ENCODE assay signal across 8 mouse cellular contexts in the genomic region with DNA sequence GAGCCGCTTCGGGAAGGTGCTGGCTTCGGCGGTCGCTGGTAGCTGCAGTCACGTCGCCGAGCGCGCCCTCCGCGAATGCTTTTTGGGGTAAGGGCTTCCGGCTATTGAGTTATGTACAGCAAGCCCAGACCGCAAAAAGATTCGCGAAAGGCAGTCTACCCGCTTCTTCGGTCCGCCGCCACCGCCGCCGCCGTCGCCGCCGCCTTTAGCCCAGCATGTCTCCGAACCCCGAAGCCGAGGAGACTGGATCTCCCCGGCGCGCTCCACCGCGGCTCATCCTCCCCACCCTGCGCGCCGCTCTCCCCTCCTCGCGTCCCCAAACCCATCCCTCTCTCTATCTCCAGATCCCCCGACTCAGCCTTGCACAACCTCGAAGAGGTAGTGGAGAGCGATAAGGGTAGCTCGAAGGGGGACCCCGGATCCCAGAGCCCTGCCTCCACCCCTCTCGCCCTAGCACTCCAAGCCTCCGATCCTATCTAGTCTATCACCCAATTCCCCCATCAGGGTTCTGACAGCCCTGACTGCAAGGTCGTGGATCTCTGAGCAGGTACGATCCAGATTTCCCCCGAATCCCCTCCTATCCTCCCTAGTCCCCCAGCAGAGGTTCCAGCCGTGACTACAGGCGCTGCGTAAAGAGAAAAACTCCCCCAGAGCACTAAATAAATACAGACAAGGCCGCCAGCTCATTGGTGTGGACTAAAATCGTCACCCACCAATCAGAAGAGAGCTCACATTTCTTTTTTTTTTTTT.
DNase-seq lines count a peak whose midpoint lies in the region; ATAC-seq lines count a peak whose summit lies in the region.

No protein-coding gene starts in this region.

- H3K9ac ChIP-seq in heart, embryonic 12.5 days, result peak overlapping the region; percentile 53; the same call in 1 of the 2 replicates
- peak overlapping the region; percentile 44; the same call in 1 of the 2 replicates for H3K9ac ChIP-seq in embryonic facial prominence, embryonic 14.5 days (ENCODE audit: low read depth, low read length)
- H3K9ac ChIP-seq in midbrain, embryonic 15.5 days, result peak overlapping the region; percentile 37

- H3K4me3 ChIP-seq in heart, embryonic 12.5 days, result peak overlapping the region; percentile 50
- H3K4me3 ChIP-seq in embryonic facial prominence, embryonic 14.5 days (ENCODE audit: low read depth, low read length), result peak overlapping the region; percentile 40
- H3K4me3 ChIP-seq in midbrain, embryonic 15.5 days, result peak overlapping the region; percentile 49

- no peaks in the 10 kb centered on the region for H3K9me3 ChIP-seq in heart, embryonic 12.5 days (replicated peaks)
- H3K9me3 ChIP-seq in embryonic facial prominence, embryonic 14.5 days (ENCODE audit: control insufficient read depth, low read length), result no peaks in the 10 kb centered on the region
- no peaks in the 10 kb centered on the region for H3K9me3 ChIP-seq in midbrain, embryonic 15.5 days

- H3K27ac ChIP-seq in heart, embryonic 12.5 days (ENCODE audit: poor library complexity, severe bottlenecking), result no peak overlapping the region
- H3K27ac ChIP-seq in embryonic facial prominence, embryonic 14.5 days (replicated peaks; ENCODE audit: low read depth, low read length), result no peak overlapping the region
- 0 out of 2 replicates have a peak overlapping the region, but pooled peaks have one; percentile 39 for H3K27ac ChIP-seq in midbrain, embryonic 15.5 days

- H3K36me3 ChIP-seq in heart, embryonic 12.5 days, result no peaks in the 10 kb centered on the region
- H3K36me3 ChIP-seq in embryonic facial prominence, embryonic 14.5 days (ENCODE audit: control insufficient read depth, insufficient read depth, low read length), result no peaks in the 10 kb centered on the region
- no peaks in the 10 kb centered on the region for H3K36me3 ChIP-seq in midbrain, embryonic 15.5 days (replicated peaks)

- ATAC-seq in heart, embryonic 12.5 days (ENCODE audit: insufficient number of reproducible peaks, low FRiP score), result no peak
- ATAC-seq in embryonic facial prominence, embryonic 14.5 days (ENCODE audit: low read depth), result peak; percentile 26; the same call in 1 of the 2 replicates
- ATAC-seq in midbrain, embryonic 15.5 days (replicated peaks), result peak; percentile 25; the same call in 1 of the 2 replicates
- ATAC-seq in erythroid progenitor cell, adult 5-6 weeks (replicated peaks; ENCODE audit: low FRiP score, poor library complexity, severe bottlenecking), result no peak

- H3K4me2 ChIP-seq in heart, embryonic 12.5 days, result peak overlapping the region; percentile 85
- H3K4me2 ChIP-seq in embryonic facial prominence, embryonic 14.5 days (ENCODE audit: low read depth, low read length), result peak overlapping the region; percentile 71
- H3K4me2 ChIP-seq in midbrain, embryonic 15.5 days, result peak overlapping the region; percentile 97

- peaks cover 54% of the 10 kb centered on the region for H3K4me1 ChIP-seq in heart, embryonic 12.5 days (replicated peaks)
- peaks cover 10% of the 10 kb centered on the region for H3K4me1 ChIP-seq in embryonic facial prominence, embryonic 14.5 days (ENCODE audit: control insufficient read depth, insufficient read depth, low read length)
- H3K4me1 ChIP-seq in midbrain, embryonic 15.5 days, result peaks cover 68% of the 10 kb centered on the region

- DNase-seq in heart, postnatal 14 days, result no peak
- peak; percentile 77 for DNase-seq in adrenal gland, adult 2 months
- peak; percentile 58 for DNase-seq in embryonic facial prominence, embryonic 14.5 days (ENCODE audit: low spot score)
- peak; percentile 76 to 85 for DNase-seq in layer of hippocampus, adult 18-20 months (ENCODE audit: low spot score in 2 of 2)
- DNase-seq in thymus, postnatal 14 days, result no peak

- WGBS in heart, embryonic 12.5 days, result under 1% methylated on average over 55 of the region's 55 CpGs
- under 1% methylated on average over 27 of the region's 55 CpGs for WGBS in embryonic facial prominence, embryonic 14.5 days
- under 1% methylated on average over 55 of the region's 55 CpGs for WGBS in midbrain, embryonic 15.5 days

- peaks cover 83% of the 10 kb centered on the region for H3K27me3 ChIP-seq in heart, embryonic 12.5 days (replicated peaks)
- H3K27me3 ChIP-seq in embryonic facial prominence, embryonic 14.5 days (replicated peaks; ENCODE audit: control insufficient read depth, insufficient read depth, low read length), result peaks cover 92% of the 10 kb centered on the region
- peaks cover 65% of the 10 kb centered on the region for H3K27me3 ChIP-seq in midbrain, embryonic 15.5 days (replicated peaks)

- intact Hi-C loops in heart, postnatal 14 days (cut with DNase I), result no loop called here

Comparison
In these comparisons a context has a peak if more than half of its experiments do, and no peak if none do; other contexts are left out.
1. ATAC-seq: peak in embryonic facial prominence, embryonic 14.5 days (single experiment) and midbrain, embryonic 15.5 days (single experiment); none in heart, embryonic 12.5 days (single experiment) and erythroid progenitor cell, adult 5-6 weeks (single experiment).
2. DNase-seq: peak in adrenal gland, adult 2 months (single experiment), embryonic facial prominence, embryonic 14.5 days (single experiment) and layer of hippocampus, adult 18-20 months (2 of 2); none in heart, postnatal 14 days (0 of 2) and thymus, postnatal 14 days (single experiment).
3. Peak in every context shown above with its lines, with median percentiles within 50 percentile points of each other: H3K4me2 ChIP-seq, H3K4me3 ChIP-seq and H3K9ac ChIP-seq.